Mouse (Mus musculus): ENCODE data around the gene Lmbr1l. TPM values are rescaled to one million over a fixed set of nuclear protein-coding genes. Genes with fewer than 3 reads are reported as not detected.

The Lmbr1l gene
- total RNA-seq, 2 experiments from 2014 or later: 11.5 to 13.4 TPM

GRCm38 (mm10) chr15:98897928-98898800, 19.9 kb downstream of the Lmbr1l start, which contains the start of gene Dhh:
Dhh (minus strand) TSS chr15:98898540.
- intact Hi-C loops (cut with DNase I): no loop called here

GRCm38 (mm10) chr15:98897495-98897894, 20.5 kb downstream of the Lmbr1l start:
- DNase-seq (ENCODE audit: low spot score): peak; percentile 39
- intact Hi-C loops (cut with DNase I): no loop called here

More at GRCm38 (mm10) chr15:98897928-98898800, 19.9 kb downstream of the Lmbr1l start, which contains the start of gene Dhh:
- no peak for DNase-seq (ENCODE audit: low spot score)

- DNase-seq (ENCODE audit: low spot score): no peak
- intact Hi-C loops (cut with DNase I): no loop called here
These were observed 22.1 kb downstream of the Lmbr1l start for GRCm38 (mm10) chr15:98895635-98896589.

- no peak for DNase-seq (ENCODE audit: low spot score)
- intact Hi-C loops (cut with DNase I): no loop called here
These were observed 23.0 kb downstream of the Lmbr1l start for GRCm38 (mm10) chr15:98894746-98895634.

DNA sequence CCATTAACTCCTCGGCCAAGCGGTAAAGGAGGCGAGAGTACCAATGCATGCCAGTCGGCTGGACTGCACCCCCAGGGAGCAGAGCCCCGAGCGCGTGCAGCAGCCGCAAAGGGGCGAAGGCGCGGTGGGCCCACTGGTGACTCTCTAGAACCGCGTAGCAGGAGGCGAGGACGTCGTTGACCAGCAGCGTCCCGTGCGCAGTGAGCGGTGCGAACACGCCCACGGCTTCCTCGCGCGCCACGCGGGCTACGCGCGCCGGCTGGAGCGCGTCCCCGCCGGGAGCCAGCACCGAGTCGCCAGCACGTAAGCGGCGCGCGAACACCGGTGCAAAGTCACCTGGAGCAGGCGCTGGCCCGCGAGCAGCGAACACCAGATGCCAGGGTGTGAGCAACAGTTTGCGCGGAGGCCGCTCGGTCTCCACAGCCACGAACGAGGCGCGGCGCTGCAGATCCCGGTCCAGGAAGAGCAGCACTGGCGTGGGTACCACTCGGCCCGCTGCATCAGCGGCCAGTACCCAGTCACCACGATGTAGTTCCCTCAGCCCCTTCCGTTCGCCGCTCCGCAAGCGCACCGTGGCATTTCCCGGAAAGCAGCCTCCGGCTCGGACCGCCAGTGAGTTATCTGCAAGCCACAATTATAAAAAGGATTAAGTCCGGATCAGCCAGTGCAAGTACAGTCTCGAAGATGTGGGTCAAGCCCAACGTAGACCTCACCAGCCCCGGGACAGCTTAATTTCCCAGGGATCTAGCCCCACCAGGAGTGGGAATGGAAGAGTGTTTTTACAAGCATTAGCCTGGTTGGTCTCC, 23.9 kb downstream of the Lmbr1l start, which contains the start of gene Rhebl1:
Gene Rhebl1, minus strand, starts transcription at position 601 of the 806 bp plus-strand sequence.
- no peak for DNase-seq (ENCODE audit: low spot score)
- intact Hi-C loops (cut with DNase I): loop anchor here (2.0 kb wide), 2 partner anchors 35 to 101 kb away; no protein-coding TSS in a partner anchor

DNA sequence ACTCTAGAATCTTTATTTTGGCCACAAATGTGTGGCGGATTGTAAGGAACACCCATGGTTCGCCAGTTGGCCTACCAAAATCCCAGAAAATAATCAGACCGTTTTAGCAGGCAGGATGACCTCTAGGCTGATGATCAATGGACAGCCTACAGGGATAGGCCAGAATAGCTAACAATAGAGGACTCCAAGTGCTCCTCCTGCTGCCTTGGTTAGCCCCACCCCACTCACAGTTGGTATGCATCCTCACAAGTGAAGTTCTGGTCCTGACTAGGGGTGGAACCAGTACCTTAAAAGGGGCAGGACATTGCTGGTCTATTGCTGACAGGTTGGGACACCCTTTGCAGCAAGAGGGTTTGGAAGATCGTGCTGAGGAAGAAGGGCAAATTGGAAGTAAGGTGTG, 25.0 kb downstream of the Lmbr1l start:
- intact Hi-C loops (cut with DNase I): loop anchor here (2.0 kb wide), 2 partner anchors 36 to 102 kb away; no protein-coding TSS in a partner anchor
- DNase-seq (ENCODE audit: low spot score): no peak

DNA sequence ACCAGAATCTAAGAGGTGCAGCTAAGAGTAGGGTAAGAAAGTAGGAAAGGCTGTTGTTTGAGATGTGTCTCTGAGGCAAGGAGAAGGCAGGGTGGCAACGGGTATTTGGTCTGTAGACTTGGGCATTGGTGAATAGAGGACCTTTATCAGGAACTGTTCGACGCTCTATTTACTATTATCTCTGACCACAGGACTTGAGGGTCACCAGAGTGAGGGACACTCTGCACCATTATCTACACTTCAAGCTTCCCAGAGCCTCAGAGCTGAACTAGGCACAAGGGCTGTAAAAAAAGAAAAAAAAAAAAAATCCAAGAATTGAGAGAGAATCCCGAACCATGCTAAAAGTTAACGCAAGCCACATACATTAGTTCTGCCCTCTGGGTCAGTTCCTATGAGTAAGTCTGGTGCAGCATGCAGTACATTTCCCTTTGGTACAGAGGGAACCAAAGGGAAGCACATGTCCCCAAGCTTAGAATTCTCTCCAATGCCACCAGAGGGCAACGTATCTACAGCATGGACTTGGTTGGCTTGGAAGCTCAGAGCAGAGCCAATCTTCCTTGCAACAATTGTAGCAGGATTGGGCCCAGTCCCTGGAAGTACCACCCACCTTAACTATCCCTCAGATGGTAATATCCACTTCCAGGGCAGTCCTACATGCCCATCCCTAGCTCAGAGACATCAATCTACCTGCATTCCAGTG, 26.0 kb downstream of the Lmbr1l start:
- no peak for DNase-seq (ENCODE audit: low spot score)
- intact Hi-C loops (cut with DNase I): loop anchor here (2.0 kb wide), 2 partner anchors 37 to 103 kb away; no protein-coding TSS in a partner anchor

GRCm38 (mm10) chr15:98891198-98891742, 26.8 kb downstream of the Lmbr1l start:
- no peak for DNase-seq (ENCODE audit: low spot score)
- intact Hi-C loops (cut with DNase I): no loop called here

DNA sequence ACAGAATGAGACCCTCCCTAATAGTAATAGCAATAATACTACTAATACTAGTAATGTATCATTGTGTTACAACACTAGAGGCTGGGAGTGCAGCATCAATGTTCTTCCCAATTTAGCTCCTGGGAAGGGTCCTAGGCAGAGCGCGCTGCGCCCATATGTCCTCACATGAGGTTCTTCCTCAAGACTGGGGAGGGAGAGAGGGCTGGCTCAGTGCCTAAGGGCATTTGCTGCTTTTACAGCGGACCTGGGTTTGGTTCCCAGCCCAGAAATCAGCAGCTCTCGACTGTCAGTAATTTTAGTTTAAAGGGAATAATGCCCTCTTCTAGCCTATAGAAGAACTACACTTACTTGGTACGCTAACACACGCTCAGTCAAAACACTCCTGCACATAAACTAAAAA, 30.5 kb downstream of the Lmbr1l start:
- intact Hi-C loops (cut with DNase I): no loop called here
- DNase-seq (ENCODE audit: low spot score): no peak

DNA sequence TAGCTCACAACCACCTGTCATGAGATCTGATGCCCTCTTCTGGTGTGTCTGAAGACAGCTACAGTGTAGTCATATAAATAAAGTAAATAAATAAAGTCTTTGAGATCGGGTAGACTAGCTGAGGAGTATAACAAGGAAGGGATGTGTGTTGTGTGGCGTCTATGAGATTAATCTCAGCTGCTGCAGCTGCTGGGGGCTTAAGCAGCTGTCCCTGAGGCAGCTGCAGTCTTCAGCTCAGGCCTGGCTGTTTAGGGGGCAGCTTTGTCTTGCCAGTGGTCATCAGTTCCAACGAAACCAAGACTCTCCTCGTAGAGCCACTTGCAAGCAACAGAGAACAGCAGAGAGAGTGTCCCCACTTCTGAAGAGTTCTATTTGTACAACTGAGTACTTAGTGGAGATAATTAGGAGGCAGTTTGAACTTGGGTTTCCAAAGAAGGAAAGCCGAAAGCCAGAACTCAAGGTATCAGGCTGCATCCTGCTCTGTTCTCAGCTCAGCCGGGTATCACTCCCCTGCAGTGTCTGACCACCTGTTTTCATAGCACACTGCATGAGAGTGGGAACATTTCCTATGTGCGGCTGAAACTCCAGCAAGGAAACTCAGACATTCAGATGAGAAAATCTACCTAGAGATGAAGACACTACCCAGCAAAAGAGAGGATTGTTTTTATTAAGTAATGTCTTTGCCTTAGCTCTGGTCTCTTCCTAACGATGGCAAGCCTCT, 31.2 kb downstream of the Lmbr1l start:
- no peak for DNase-seq (ENCODE audit: low spot score)
- intact Hi-C loops (cut with DNase I): no loop called here

DNA sequence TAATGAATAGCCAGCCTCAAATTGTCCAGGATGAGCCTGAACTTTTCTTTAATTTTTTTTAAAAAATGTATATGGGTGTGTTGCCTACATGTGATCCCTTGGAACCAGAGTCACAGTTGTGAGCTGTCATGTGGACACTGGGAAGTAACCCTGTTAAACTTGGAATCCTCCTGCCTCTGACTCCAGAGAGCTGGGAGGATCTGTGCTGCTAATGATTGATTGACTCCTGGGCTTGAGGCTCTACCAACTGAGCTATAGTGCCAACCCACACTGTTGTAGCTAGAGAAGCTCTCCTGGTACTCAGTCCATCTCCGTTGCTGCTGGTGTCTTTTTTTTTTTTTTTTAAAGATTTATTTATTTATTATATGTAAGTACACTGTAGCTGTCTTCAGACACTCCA, 33.9 kb downstream of the Lmbr1l start:
- intact Hi-C loops (cut with DNase I): loop anchor here (5.0 kb wide), 1 partner anchor 33 kb away; the partner anchor contains the start of gene Lmbr1l

GRCm38 (mm10) chr15:98883661-98884060, 34.4 kb downstream of the Lmbr1l start:
- intact Hi-C loops (cut with DNase I): loop anchor here (5.0 kb wide), 1 partner anchor 34 kb away; the partner anchor contains the start of gene Lmbr1l

More for the DNA sequence above, 33.9 kb downstream of the Lmbr1l start:
- DNase-seq (ENCODE audit: low spot score): no peak

DNA sequence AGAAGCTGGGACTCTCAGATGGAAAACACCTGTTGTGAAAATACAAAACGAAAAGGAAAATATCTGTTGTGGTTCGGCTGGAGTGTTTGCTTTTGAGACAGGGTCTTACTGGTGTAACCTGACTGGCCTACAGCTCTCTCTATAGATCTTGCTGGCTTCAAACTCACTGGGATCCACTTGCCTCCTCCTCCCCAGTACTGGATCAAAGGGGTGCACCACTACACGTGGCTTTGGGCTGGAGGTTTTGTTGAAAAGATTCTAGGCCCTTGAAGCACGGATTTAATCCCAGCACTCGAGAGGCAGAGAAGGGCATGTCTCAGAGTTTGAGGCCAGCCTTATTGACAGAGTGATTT, 36.4 kb downstream of the Lmbr1l start:
- intact Hi-C loops (cut with DNase I): loop anchor here (5.0 kb wide), 1 partner anchor 36 kb away; the partner anchor contains the start of gene Lmbr1l
- DNase-seq (ENCODE audit: low spot score): no peak

More at GRCm38 (mm10) chr15:98883661-98884060, 34.4 kb downstream of the Lmbr1l start:
- DNase-seq (ENCODE audit: low spot score): no peak

DNA sequence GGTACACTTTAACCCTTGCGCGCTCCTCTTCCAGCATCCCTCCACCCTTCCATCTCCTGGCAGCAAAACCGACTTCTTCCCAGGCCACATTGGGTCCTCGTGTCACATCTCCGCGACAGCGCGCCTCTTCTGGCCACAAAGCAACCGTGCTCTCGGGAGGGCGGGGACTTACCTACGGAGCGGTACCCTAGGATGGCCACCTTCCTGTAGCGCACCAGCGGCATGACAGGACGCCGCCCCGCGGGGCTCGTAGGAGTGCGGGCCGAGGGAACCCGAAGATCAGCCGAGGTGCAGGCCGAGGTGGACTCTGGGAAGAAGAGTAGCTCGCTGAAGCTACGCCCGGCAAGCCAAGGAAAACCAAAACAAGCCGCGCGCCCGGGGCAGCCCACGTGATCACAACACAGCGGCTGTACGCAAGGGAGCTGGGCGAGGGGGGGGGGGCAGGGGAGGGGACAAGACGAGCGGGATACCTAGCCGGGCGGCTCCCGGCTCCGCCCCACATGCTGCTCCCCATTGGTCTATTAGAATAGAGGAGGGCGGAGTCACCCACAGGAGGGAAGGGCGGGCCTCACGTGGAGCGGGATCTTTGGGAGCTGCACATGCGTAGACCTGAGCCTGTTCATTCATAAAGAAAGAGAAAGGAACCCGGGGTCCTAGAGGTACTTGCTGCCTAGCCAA, 36.9 kb downstream of the Lmbr1l start:
- DNase-seq (ENCODE audit: low spot score): peak; percentile 84
- intact Hi-C loops (cut with DNase I): loop anchor here (5.0 kb wide), 1 partner anchor 36 kb away; the partner anchor contains the start of gene Lmbr1l

DNA sequence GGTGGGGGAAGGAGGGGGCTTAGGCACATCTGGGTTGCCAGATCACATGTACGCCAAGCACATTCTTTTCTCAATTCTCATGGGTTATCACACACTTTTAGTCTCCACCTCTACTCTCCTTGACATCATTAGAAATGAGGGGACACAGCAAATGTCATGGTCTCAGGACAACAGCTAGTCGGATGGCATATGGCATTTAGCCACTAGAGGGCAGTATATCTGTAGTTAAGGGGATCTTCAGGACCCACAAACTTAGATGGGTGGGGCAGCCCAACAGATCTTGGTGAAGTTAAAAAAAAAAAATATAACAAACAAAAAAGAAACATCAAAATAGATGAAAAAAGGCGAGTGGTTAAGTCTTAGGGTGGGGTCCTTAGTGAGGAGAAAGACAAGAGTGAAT, 40.7 kb downstream of the Lmbr1l start:
- no peak for DNase-seq (ENCODE audit: low spot score)
- intact Hi-C loops (cut with DNase I): loop anchor here (1.0 kb wide), 1 partner anchor 51 kb away; no protein-coding TSS in a partner anchor
